Mouse (Mus musculus) left cerebral cortex, adult 8-10 months (tissue): ENCODE data around the gene Ank. TPM values are rescaled to one million over a fixed set of nuclear protein-coding genes. Genes with fewer than 3 reads are reported as not detected.

Experiments
- DNase-seq, 2 experiments: peaks; one replicate each; pipeline ENCODE4 v3.0.0; 2022; ENCODE audit warnings: low spot score in 2 of 2
- total RNA-seq, 4 experiments: library from RNA; stranded (reverse); gene quantifications; 2 replicates each; pipeline ENCODE4 v1.2.4; 2022

The Ank gene
- total RNA-seq, 4 experiments from 2014 or later = 195 to 201 (median 197) TPM

GRCm38 (mm10) chr15:27536771-27537170 is 70.3 kb downstream of the Ank start:
- peak in 1 of 2 experiments; percentile 86 for DNase-seq

GRCm38 (mm10) chr15:27537519-27538223 is 71.2 kb downstream of the Ank start:
- no peak for DNase-seq

GRCm38 (mm10) chr15:27539745-27540144 is 73.3 kb downstream of the Ank start:
- no peak for DNase-seq

DNA sequence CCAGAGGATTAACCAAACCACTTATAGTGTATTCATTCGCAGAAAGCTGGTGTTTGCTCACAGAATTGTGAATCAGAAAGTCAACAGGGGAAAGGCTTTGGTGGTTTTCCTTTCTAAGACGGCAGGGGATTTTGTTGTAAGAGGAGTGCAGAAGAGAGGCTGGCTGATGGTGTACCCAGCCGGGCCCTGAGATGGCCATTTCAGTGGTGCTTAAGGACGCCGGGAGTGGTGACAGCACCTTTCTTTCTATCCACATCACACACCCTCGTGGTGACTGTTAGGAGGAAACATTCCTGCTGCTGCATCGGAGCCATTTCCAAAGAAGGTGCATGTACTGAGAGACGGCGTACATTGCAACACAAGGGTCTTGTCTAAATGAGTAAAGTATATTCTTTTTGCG is 78.7 kb downstream of the Ank start:
- no peak for DNase-seq

- DNase-seq = no peak
Observed at GRCm38 (mm10) chr15:27548110-27548509, 81.6 kb downstream of the Ank start.

DNA sequence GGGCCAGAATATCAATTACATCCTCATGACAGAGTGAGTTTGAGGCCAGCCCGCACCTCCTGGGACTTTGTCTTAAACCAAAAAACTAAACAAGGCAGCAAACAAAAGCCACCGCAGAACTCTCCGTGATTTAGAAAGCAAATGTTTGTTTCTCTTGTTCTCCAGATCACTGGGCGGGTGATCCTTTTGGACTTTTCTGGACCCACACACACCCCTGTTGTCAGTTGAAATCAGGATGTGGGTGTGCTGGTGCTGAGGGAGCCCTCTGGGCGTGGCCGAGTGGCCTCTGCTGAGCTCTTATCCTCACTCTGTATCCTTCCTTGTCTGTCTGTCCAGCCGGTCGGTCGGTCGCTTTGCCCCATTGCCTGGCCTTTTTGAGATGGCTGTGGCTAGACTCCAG is 82.6 kb downstream of the Ank start:
- no peak for DNase-seq

DNA sequence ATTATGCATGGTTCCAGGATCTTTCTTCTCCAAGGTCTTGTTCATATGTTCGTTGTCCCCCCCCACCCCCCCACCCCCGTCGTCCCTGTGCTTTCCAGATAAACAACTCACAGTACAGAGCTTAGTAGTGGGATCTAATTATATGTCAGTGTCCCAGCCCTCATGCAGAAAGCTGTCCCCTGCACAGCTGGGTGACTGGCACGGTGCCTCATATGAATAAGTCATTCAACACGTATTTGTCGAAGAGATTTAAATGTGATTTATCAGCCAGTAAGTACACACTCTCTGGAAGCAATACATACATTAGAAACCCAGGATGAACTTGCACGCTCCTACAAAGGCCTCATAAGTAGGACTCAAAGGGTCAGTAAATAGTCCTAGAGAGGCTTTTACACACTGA is 83.4 kb downstream of the Ank start:
- DNase-seq = no peak

GRCm38 (mm10) chr15:27550358-27550992 is 84.0 kb downstream of the Ank start:
- no peak for DNase-seq

GRCm38 (mm10) chr15:27551117-27552114 is 84.9 kb downstream of the Ank start:
- DNase-seq = no peak

DNA sequence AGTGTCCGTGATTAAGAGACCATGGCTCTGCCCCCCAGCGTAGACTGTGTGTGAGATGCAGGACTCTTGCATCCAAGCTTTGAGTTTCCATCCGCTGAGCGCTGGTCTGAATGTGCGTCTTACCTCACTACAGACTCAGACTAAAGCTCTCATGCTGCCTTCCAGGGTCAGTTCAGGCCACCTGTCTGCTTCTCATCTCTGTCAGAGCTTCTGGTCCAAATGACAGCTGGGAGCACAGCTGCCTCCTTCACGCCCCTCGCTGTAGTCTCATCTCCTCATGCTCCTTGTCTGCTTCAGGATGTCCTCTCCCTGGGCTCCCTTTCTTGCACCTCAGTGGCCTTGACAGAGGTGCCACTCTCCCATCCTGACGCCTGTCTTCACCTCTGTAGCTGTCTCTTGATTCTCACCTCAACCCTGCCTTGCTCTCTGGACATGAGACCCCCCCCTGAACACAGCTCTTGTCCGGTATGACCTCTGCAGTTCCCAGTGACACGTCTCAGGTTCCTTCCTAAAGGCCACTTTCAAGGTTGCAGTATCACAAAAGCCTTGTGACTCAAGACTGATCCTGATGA is 85.7 kb downstream of the Ank start:
- no peak for DNase-seq

GRCm38 (mm10) chr15:27553554-27553953 is 87.1 kb downstream of the Ank start:
- no peak for DNase-seq

DNA sequence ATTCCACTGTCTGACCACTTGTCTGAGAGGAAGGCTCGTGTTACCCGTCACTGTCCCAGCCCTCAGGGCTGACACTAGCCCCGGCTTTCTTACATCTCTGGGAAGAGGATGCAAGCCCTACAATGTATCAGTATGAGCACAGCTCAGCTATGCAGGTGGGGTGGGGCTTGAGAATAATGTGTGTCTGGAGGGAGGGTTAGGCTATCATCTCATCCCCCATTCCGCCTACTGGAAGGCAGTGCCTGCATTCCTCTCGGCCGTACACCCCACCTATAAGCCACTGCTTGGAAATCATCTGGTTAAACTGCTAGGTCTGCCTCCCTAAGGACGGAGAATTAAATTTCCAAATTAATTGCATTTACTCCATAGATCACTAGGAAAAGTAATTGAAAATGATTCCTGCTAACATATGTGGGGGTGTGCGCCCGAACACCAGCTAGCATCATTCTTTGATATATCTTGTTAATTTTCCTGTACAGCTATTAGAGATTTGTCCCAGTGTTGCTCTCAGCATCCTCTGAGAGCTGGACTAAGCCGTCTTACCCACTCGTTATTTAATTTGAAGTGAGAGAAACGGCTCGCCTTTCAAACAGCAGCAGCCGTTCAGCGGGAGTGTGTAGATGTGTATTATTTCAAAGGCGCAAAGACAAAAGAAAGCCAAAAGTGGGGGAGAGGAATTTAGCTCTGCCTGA is 92.1 kb downstream of the Ank start:
- no peak for DNase-seq

DNA sequence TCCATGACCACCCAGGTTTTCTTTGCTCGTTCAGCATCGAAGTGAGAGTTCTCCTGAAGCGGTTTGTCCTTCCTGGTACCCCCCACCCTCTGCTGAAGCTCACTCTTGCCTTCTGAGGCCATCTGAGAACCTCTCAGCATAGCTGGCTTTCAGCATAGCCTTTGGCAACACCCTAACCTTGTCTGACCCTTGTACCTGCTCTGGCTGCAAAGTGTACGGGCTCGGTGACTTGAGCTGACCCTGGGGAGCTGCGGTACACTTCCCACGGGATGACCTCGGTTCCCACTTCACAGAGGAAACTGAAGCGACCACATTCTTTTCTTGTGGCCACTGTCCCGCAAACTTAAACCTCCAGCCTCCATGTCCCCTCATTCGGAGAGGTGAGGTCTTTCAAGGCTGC is 93.8 kb downstream of the Ank start:
- no peak for DNase-seq

- DNase-seq = peak in 1 of 2 experiments; percentile 78
Observed at GRCm38 (mm10) chr15:27564106-27565100, 97.9 kb downstream of the Ank start.

- DNase-seq = no peak
Observed at GRCm38 (mm10) chr15:27565626-27566185, 99.2 kb downstream of the Ank start.

GRCm38 (mm10) chr15:27567356-27567755 is 100.9 kb downstream of the Ank start:
- no peak for DNase-seq

- DNase-seq = no peak
Observed at GRCm38 (mm10) chr15:27568371-27568770, 101.9 kb downstream of the Ank start.

- no peak for DNase-seq
Observed at GRCm38 (mm10) chr15:27569924-27570323, 103.4 kb downstream of the Ank start.

GRCm38 (mm10) chr15:27570385-27570784 is 103.9 kb downstream of the Ank start:
- no peak for DNase-seq
